Mouse (Mus musculus): ENCODE results near the gene Slc43a2.

GRCm38 (mm10) chr11:75538970-75539299 lies 7.4 kb downstream of the Slc43a2 start:
- TF ChIP-seq POLR2A (IDR thresholded peaks at IDR 0.05; ENCODE audit: low read depth, low read length) (no peak), CTCF (conservative IDR thresholded peaks at IDR 0.05; ENCODE audit: insufficient read depth, insufficient read length, low read depth, low read length) (no peak)

Data from kidney, adult 2 months (tissue).